Mouse (Mus musculus) erythroblast, embryonic 14.5 days (primary cell): ENCODE data around the gene Bin2.

Source experiments
- GATA1 ChIP-seq: IDR thresholded peaks from 2 replicates; pipeline ENCODE4 v1.6.1; 2012; ENCODE audit warnings: low read length, inconsistent platforms, mixed read lengths
- TAL1 ChIP-seq: IDR thresholded peaks from 3 replicates; pipeline ENCODE4 v1.6.1; 2012; ENCODE audit warnings: low read length, inconsistent platforms, mixed read lengths

DNA sequence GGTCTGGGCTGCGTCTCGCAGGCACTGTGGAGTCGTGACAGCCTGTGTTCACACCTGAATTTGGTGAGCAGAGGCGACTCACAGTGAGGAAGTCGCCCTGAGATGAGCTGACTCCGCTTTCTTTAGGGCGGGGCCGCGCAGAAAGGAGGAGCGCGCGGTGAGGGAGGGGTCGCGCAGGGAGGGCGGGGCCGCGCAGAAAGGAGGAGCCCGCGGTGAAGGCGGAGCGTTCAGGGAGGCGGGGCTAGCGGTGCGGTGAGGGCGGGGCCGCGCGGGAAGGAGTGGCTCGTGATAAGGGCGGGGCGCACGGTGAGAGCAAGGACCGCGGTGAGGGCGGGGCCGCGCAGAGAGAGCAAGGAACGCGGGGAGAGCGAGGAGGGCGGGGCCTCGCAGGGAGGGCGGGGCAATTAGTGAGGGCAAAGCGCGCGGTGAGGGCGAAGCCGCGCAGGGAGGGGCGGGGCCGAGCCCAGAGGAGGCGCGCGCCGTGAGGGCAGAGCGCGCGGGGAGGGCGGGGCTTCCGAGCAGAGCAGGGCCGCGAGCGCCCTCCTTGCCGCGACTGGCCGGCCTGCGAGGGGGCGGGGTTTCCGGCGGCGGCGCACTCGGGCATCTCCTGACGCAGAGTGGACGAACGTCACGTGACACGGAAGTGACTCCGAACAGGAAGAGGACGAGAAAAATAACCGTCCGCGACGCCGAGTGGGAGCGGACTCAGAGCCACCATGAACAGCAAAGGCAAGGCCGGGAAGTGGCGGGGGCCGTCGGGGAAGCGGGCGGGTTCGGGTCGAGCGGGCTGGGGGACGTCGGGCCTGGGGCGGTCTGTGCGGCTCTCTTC is 54.1 kb downstream of the Bin2 start, which contains the start of gene Dazap2:
- TF ChIP-seq GATA1 = no peak
- TF ChIP-seq TAL1 = no peak
